Mouse (Mus musculus) embryo, embryonic 11 days (tissue): ENCODE data around the gene Vmn2r105.

Experiments
- DNase-seq: peaks from one replicate; pipeline ENCODE4 v3.0.0-alpha.2; 2015

Gene Vmn2r105

DNA sequence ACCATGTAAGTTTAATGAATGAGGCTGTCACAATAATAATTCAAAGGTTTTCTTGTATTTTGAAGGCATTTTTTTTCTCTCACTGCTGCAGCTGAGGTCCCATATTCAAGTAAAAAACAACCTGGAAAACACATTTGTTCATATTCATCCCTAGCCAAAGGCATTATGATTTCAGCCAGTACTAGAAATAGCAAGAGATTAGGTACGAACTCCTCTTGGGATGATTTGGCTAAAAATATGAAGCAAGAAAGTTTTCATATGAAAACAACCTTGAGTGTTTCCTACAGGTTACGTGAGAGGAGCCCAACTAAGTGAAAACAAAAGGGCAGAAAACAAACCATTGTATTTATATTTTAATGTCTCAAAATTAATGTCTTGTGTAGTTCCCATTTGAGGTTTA, at the start of gene Vmn2r105:
Gene Vmn2r105 (minus strand): TSS at position 101 of the 400 bp plus-strand sequence.
- no peak for DNase-seq

DNA sequence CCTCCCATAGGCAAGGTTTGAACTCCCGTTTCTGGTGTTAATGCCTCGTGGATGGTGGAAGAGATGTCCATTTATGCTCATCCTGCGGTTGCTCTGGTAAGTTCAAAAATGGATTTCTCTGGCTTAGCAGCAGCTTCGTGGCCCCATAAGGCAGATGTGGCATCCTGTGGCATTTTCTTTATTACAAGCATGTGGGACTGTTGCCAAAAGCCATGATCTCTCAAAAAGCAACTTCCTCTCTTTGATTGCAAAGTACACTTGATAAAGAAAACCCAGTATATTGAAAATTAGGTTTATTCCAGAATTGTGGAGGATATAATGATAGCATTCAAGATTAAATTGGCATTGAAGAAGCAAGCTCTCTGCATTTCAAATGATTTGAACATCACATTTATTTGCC, 20.7 kb upstream of the Vmn2r105 start:
- DNase-seq = no peak

DNA sequence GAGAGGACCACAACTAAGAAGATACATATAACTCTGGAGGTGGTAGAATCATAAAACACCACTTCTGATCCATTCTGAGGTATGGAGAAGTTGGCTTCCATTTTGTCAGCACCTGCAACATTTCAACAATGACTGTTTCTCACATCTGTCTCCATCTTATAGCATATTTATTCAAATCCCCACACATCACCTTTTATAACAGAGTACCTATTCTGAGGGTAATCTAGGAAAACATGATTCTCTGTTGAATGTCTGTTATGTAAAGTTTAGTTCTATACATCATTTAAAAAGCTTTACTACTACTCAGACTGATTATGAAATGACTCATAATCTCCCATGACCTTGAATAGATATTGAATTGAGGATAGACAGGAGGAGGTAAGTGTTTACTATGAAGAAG, 51.9 kb downstream of the Vmn2r105 start, which contains the start of gene Fpr-rs6:
Gene Fpr-rs6 (minus strand): TSS at position 101 of the 400 bp plus-strand sequence.
- DNase-seq = no peak
